Mouse (Mus musculus) CH12.LX (cell line): ENCODE data around the gene Sp140. TPM values are rescaled to one million over a fixed set of nuclear protein-coding genes. Genes with fewer than 3 reads are reported as not detected.

Experiments
- DNase-seq: peaks from one replicate; pipeline ENCODE4 v3.0.0-alpha.2; 2013; ENCODE audit errors: extremely low read depth
- H3K27ac ChIP-seq: 2 replicates; pipeline ENCODE4 v1.5.1; 2012; ENCODE audit warnings: low read depth, mild to moderate bottlenecking, control low read depth, moderate library complexity; ENCODE audit not compliant: insufficient read depth
- H3K27me3 ChIP-seq: replicated peaks from 2 replicates; pipeline ENCODE3; 2012; ENCODE audit warnings: inconsistent platforms
- H3K36me3 ChIP-seq, 2 experiments: replicated peaks in 1 of 2; 2 replicates each; pipeline versions ENCODE3 to v1.6.1; 2012; ENCODE audit warnings: inconsistent platforms in 1 of 2, low read length in 1 of 2, mild to moderate bottlenecking in 1 of 2, mixed read lengths in 1 of 2, moderate library complexity in 1 of 2; ENCODE audit not compliant: control insufficient read depth in 1 of 2, insufficient read depth in 1 of 2
- H3K4me1 ChIP-seq, 2 experiments: 2 replicates each; pipeline ENCODE4 v1.6.1; 2012; ENCODE audit warnings: inconsistent platforms in 1 of 2, moderate library complexity in 1 of 2; ENCODE audit not compliant: insufficient read depth in 2 of 2, control insufficient read depth in 1 of 2
- H3K4me2 ChIP-seq: 2 replicates; pipeline ENCODE4 v1.6.1; 2012; ENCODE audit warnings: low read depth, mild to moderate bottlenecking, control low read depth; ENCODE audit not compliant: poor library complexity, insufficient read depth, severe bottlenecking
- H3K4me3 ChIP-seq, 3 experiments: fragments of 150-350 bp in 1 of 3; sonication (generic) in 1 of 3; replicated peaks in 1 of 3; 2 replicates each; pipeline versions ENCODE3 to v1.5.1; 2011 to 2012; ENCODE audit warnings: low read depth in 2 of 3, low read length in 2 of 3, mild to moderate bottlenecking in 2 of 3, moderate library complexity in 2 of 3, control low read depth in 1 of 3, improper control_type of control experiment in 1 of 3, inconsistent platforms in 1 of 3, mixed read lengths in 1 of 3; ENCODE audit not compliant: poor library complexity in 1 of 3
- H3K79me2 ChIP-seq: replicated peaks from 2 replicates; pipeline ENCODE4 v1.6.1; 2012; ENCODE audit warnings: mild to moderate bottlenecking, moderate library complexity; ENCODE audit not compliant: control insufficient read depth, poor library complexity, insufficient read depth, severe bottlenecking; ENCODE audit errors: extremely low read depth
- H3K9ac ChIP-seq: 2 replicates; pipeline ENCODE4 v1.6.1; 2012; ENCODE audit warnings: low read depth, mild to moderate bottlenecking, control low read depth, moderate library complexity; ENCODE audit not compliant: insufficient read depth
- H3K9me3 ChIP-seq: replicated peaks from 2 replicates; pipeline ENCODE3; 2012; ENCODE audit warnings: low read length, inconsistent platforms, mixed read lengths
- CHD1 ChIP-seq: IDR thresholded peaks from 2 replicates; pipeline ENCODE4 v1.6.1; 2012; ENCODE audit warnings: low read depth, low read length, improper control_type of control experiment, inconsistent platforms
- CHD2 ChIP-seq: IDR thresholded peaks from 2 replicates; pipeline ENCODE4 v1.6.1; 2011; ENCODE audit warnings: low read length, improper control_type of control experiment
- CTCF ChIP-seq, 2 experiments: IDR thresholded peaks in 1 of 2; conservative IDR thresholded peaks in 1 of 2; 2 replicates each; pipeline ENCODE4 v1.5.1; 2011 to 2012; ENCODE audit warnings: low read depth in 2 of 2, low read length in 2 of 2, improper control_type of control experiment in 1 of 2, inconsistent platforms in 1 of 2, mild to moderate bottlenecking in 1 of 2, moderate library complexity in 1 of 2
- ELF1 ChIP-seq: IDR thresholded peaks from 2 replicates; pipeline ENCODE4 v1.6.1; 2014; ENCODE audit warnings: low read depth, mild to moderate bottlenecking, inconsistent platforms, low read length, improper control_type of control experiment
- HCFC1 ChIP-seq: IDR thresholded peaks from 2 replicates; pipeline ENCODE4 v1.6.1; 2012; ENCODE audit warnings: low read depth, mild to moderate bottlenecking, inconsistent platforms, low read length, improper control_type of control experiment
- MAFK ChIP-seq: IDR thresholded peaks from 2 replicates; pipeline ENCODE4 v1.6.1; 2011; ENCODE audit warnings: low read length, improper control_type of control experiment; ENCODE audit not compliant: insufficient replicate concordance
- MAX ChIP-seq: IDR thresholded peaks from 2 replicates; pipeline ENCODE4 v1.6.1; 2011; ENCODE audit warnings: low read length, improper control_type of control experiment
- MAZ ChIP-seq: IDR thresholded peaks from 2 replicates; pipeline ENCODE4 v1.6.1; 2012; ENCODE audit warnings: low read depth, mild to moderate bottlenecking, inconsistent platforms, low read length, improper control_type of control experiment, moderate library complexity
- MEF2A ChIP-seq: IDR thresholded peaks from 2 replicates; pipeline ENCODE4 v1.6.1; 2014; ENCODE audit warnings: low read depth, mild to moderate bottlenecking, inconsistent platforms, low read length, improper control_type of control experiment, borderline replicate concordance
- MYC ChIP-seq: IDR thresholded peaks from 2 replicates; pipeline ENCODE4 v1.6.1; 2011; ENCODE audit warnings: low read depth, mild to moderate bottlenecking, improper control_type of control experiment, low read length
- NELFE ChIP-seq: IDR thresholded peaks from 2 replicates; pipeline ENCODE4 v1.6.1; 2011; ENCODE audit warnings: low read depth, low read length, improper control_type of control experiment
- NRF1 ChIP-seq: IDR thresholded peaks from 2 replicates; pipeline ENCODE4 v1.6.1; 2014; ENCODE audit warnings: low read depth, mild to moderate bottlenecking, inconsistent platforms, low read length, improper control_type of control experiment, moderate library complexity
- PAX5 ChIP-seq: IDR thresholded peaks from 2 replicates; pipeline ENCODE4 v1.6.1; 2012; ENCODE audit warnings: low read length, inconsistent platforms, mixed read lengths
- RCOR1 ChIP-seq: conservative IDR thresholded peaks from 2 replicates; pipeline ENCODE4 v1.6.1; 2012; ENCODE audit warnings: low read depth, mild to moderate bottlenecking, inconsistent platforms, low read length, improper control_type of control experiment
- USF2 ChIP-seq: conservative IDR thresholded peaks from 2 replicates; pipeline ENCODE4 v1.6.1; 2011; ENCODE audit warnings: low read depth, low read length, improper control_type of control experiment
- dilution Hi-C: fragments of 300-500 bp; cut with MboI; formaldehyde crosslinking; loops from 2 replicates; pipeline ENCODE4 v1.14.3; 2020; ENCODE audit warnings: low sequenced_read_pairs; ENCODE audit not compliant: extremely low pct_unique_long_range_greater_than_20kb, extremely low pct_ligation_motif_present
- in situ Hi-C: fragments of 300-500 bp; cut with MboI; formaldehyde crosslinking; loops from 3 replicates; pipeline ENCODE4 v1.14.3; 2019; ENCODE audit warnings: low sequenced_read_pairs, low pct_ligation_motif_present, low pct_unique_long_range_greater_than_20kb, mixed read lengths
- polyA plus RNA-seq: library from polyadenylated mRNA; unstranded; fragments of >175 nt; gene quantifications from 2 replicates; pipeline ENCODE4 v1.2.1, GENCODE M21; 2012; ENCODE audit warnings: low read depth; ENCODE audit not compliant: insufficient read length
- total RNA-seq, 2 experiments: library from RNA; depleted of rRNA; stranded (reverse); fragments of 300-350 nt in 1 of 2; fragments of >200 nt in 1 of 2; gene quantifications; 2 replicates each; pipeline ENCODE4 v1.2.3; 2012 to 2014

The Sp140 gene
- total and polyA plus RNA-seq, 3 experiments, result 127 to 241 (median 197) TPM

GRCm38 (mm10) chr1:85692281-85692680 is 92.1 kb downstream of the Sp140 start:
- Histone ChIP-seq H3K36me3 (peaks cover 8 to 47% of the 10 kb centered on the region in 2 experiments), H3K9ac (no peak overlapping the region), H3K4me2 (no peak overlapping the region), H3K4me3 (no peak overlapping the region), H3K27me3 (no peaks in the 10 kb centered on the region), H3K9me3 (no peaks in the 10 kb centered on the region), H3K4me1 (peaks cover 5 to 18% of the 10 kb centered on the region in 2 experiments), H3K79me2 (no peaks in the 10 kb centered on the region), H3K27ac (no peak overlapping the region)
- DNase-seq, result no peak
- in situ Hi-C loops (no loop called here), dilution Hi-C loops (no loop called here)
- TF ChIP-seq MAZ (no peak), CHD1 (no peak), USF2 (no peak), MAX (no peak), NRF1 (no peak), NELFE (no peak), MYC (no peak), MAFK (no peak), CTCF (conservative IDR thresholded peaks at IDR 0.05 in 1 of 2, IDR thresholded peaks at IDR 0.05 in 1 of 2; ENCODE audit: low read depth in 2 of 2, low read length in 2 of 2) (no peak), CHD2 (no peak), HCFC1 (no peak)

GRCm38 (mm10) chr1:85693280-85693679 is 93.1 kb downstream of the Sp140 start:
- dilution Hi-C loops (no loop called here), in situ Hi-C loops (no loop called here)
- Histone ChIP-seq H3K79me2 (no peaks in the 10 kb centered on the region), H3K9me3 (no peaks in the 10 kb centered on the region), H3K9ac (no peak overlapping the region), H3K27ac (no peak overlapping the region), H3K36me3 (peaks cover 8 to 51% of the 10 kb centered on the region in 2 experiments), H3K4me1 (peaks cover 3 to 18% of the 10 kb centered on the region in 2 experiments; a peak in 3 of 4 replicates), H3K4me3 (no peak overlapping the region), H3K27me3 (no peaks in the 10 kb centered on the region), H3K4me2 (no peak overlapping the region)
- no peak for DNase-seq
- no peak for TF ChIP-seq ELF1
- no peak for TF ChIP-seq RCOR1
- TF ChIP-seq PAX5, result no peak
- no peak for TF ChIP-seq MEF2A

Other genes starting within 250 kb of the Sp140 start
- 9.1 and 10.4 TPM in 2 replicates for gene G530012D18Rik, start 24.7 kb upstream of the Sp140 start, total RNA-seq (2012; rRNA removed)
- gene G530012D18Rik, start 24.7 kb upstream of the Sp140 start, total RNA-seq (2014; rRNA removed), result not detected in 2 replicates
- gene G530012D18Rik, start 24.7 kb upstream of the Sp140 start, polyA plus RNA-seq, result 69.3 and 72.5 TPM in 2 replicates
- 61.7 and 62.8 TPM in 2 replicates for gene Sp110, start 1.6 kb upstream of the Sp140 start, total RNA-seq (2012; rRNA removed)
- 72.0 and 77.8 TPM in 2 replicates for gene Sp110, start 1.6 kb upstream of the Sp140 start, total RNA-seq (2014; rRNA removed)
- 169 and 175 TPM in 2 replicates for gene Sp110, start 1.6 kb upstream of the Sp140 start, polyA plus RNA-seq
- gene Sp100, start 49.6 kb downstream of the Sp140 start, total RNA-seq (2012; rRNA removed), result 21.1 and 24.7 TPM in 2 replicates
- gene Sp100, start 49.6 kb downstream of the Sp140 start, total RNA-seq (2014; rRNA removed), result 64.6 and 74.0 TPM in 2 replicates
- 54.1 and 59.5 TPM in 2 replicates for gene Sp100, start 49.6 kb downstream of the Sp140 start, polyA plus RNA-seq
- 55.8 and 64.7 TPM in 2 replicates for gene A630001G21Rik, start 178.3 kb downstream of the Sp140 start, total RNA-seq (2012; rRNA removed)
- gene A630001G21Rik, start 178.3 kb downstream of the Sp140 start, total RNA-seq (2014; rRNA removed), result 151 and 164 TPM in 2 replicates
- 130 and 139 TPM in 2 replicates for gene A630001G21Rik, start 178.3 kb downstream of the Sp140 start, polyA plus RNA-seq
- gene Cab39, start 193.1 kb downstream of the Sp140 start, total RNA-seq (2012; rRNA removed), result 90.2 and 101 TPM in 2 replicates
- 239 and 263 TPM in 2 replicates for gene Cab39, start 193.1 kb downstream of the Sp140 start, total RNA-seq (2014; rRNA removed)
- 98.4 and 111 TPM in 2 replicates for gene Cab39, start 193.1 kb downstream of the Sp140 start, polyA plus RNA-seq